26 mouse cellular contexts compared by ENCODE assay signal in genomic region chr11:65185114-65185513, GRCm38 (mm10). TPM values are rescaled to one million over a fixed set of nuclear protein-coding genes. Genes with fewer than 3 reads are reported as not detected.
DNase-seq lines count a peak whose midpoint lies in the region; ATAC-seq and TF ChIP-seq lines count a peak whose summit lies in the region.
"Had no signal": no experiment of that assay in that cellular context is flagged by ENCODE, and none has a peak within 500 bp of the region (broad histone marks: within the 10 kb centered on the region; RNA-seq: fewer than 3 reads in every experiment).

No protein-coding gene starts in this region.

- H3K27me3 ChIP-seq in heart, embryonic 12.5 days (replicated peaks): no peaks in the 10 kb centered on the region
- no peaks in the 10 kb centered on the region for H3K27me3 ChIP-seq in heart, embryonic 15.5 days
- no peaks in the 10 kb centered on the region for H3K27me3 ChIP-seq in heart, postnatal 0 days (ENCODE audit: control insufficient read depth, insufficient read depth, low read length)
- H3K27me3 ChIP-seq: embryonic facial prominence, embryonic 13.5 days; embryonic facial prominence, embryonic 15.5 days; forebrain, embryonic 12.5 days had no signal

- peaks cover 7% of the 10 kb centered on the region; the same call in 1 of the 2 replicates for H3K4me1 ChIP-seq in heart, embryonic 12.5 days (replicated peaks)
- H3K4me1 ChIP-seq in heart, embryonic 15.5 days (replicated peaks): peaks cover 5% of the 10 kb centered on the region
- H3K4me1 ChIP-seq in heart, postnatal 0 days (ENCODE audit: control insufficient read depth, insufficient read depth): no peaks in the 10 kb centered on the region
- H3K4me1 ChIP-seq: embryonic facial prominence, embryonic 13.5 days; embryonic facial prominence, embryonic 15.5 days; forebrain, embryonic 10.5 days; forebrain, embryonic 12.5 days had no signal

- H3K27ac ChIP-seq in heart, embryonic 12.5 days (ENCODE audit: poor library complexity, severe bottlenecking): 0 out of 2 replicates have a peak overlapping the region, but pooled peaks have one; percentile 2
- peak overlapping the region; percentile 23 for H3K27ac ChIP-seq in heart, embryonic 15.5 days
- peak overlapping the region; percentile 47 for H3K27ac ChIP-seq in heart, postnatal 0 days (ENCODE audit: low read depth)
- H3K27ac ChIP-seq: embryonic facial prominence, embryonic 13.5 days; embryonic facial prominence, embryonic 15.5 days; forebrain, embryonic 10.5 days; forebrain, embryonic 12.5 days had no signal

- H3K4me3 ChIP-seq in heart, embryonic 12.5 days: no peak overlapping the region
- no peak overlapping the region for H3K4me3 ChIP-seq in heart, embryonic 15.5 days
- H3K4me3 ChIP-seq in heart, postnatal 0 days (ENCODE audit: low read depth, low read length): no peak overlapping the region
- H3K4me3 ChIP-seq: embryonic facial prominence, embryonic 13.5 days; embryonic facial prominence, embryonic 15.5 days; erythroblast, embryonic 14.5 days; forebrain, embryonic 10.5 days; forebrain, embryonic 12.5 days had no signal

- ATAC-seq in heart, embryonic 12.5 days (ENCODE audit: insufficient number of reproducible peaks, low FRiP score): no peak
- ATAC-seq in heart, embryonic 15.5 days (replicated peaks; ENCODE audit: insufficient number of reproducible peaks, insufficient read depth, low FRiP score, low read depth): no peak
- 0 out of 2 replicates have a peak, but pooled peaks have one; percentile 52 for ATAC-seq in heart, postnatal 0 days (ENCODE audit: insufficient read depth, low read depth)
- ATAC-seq: forebrain, embryonic 14.5 days had no signal

- 49% methylated on average over 1 of the region's 1 CpGs for WGBS in heart, embryonic 12.5 days
- WGBS in heart, embryonic 15.5 days: 60% methylated on average over 1 of the region's 1 CpGs
- WGBS in heart, postnatal 0 days: 55% methylated on average over 1 of the region's 1 CpGs

- intact Hi-C loops in heart, postnatal 36 days (cut with DNase I): no loop called here

- no peaks in the 10 kb centered on the region for H3K9me3 ChIP-seq in heart, embryonic 12.5 days (replicated peaks)
- H3K9me3 ChIP-seq in heart, embryonic 15.5 days (replicated peaks): no peaks in the 10 kb centered on the region
- no peaks in the 10 kb centered on the region for H3K9me3 ChIP-seq in heart, postnatal 0 days (replicated peaks; ENCODE audit: control insufficient read depth, low read length)
- H3K9me3 ChIP-seq: embryonic facial prominence, embryonic 13.5 days; embryonic facial prominence, embryonic 15.5 days; forebrain, embryonic 10.5 days; forebrain, embryonic 12.5 days had no signal

- no peak overlapping the region for H3K4me2 ChIP-seq in heart, embryonic 12.5 days
- H3K4me2 ChIP-seq in heart, embryonic 15.5 days: no peak overlapping the region
- no peak overlapping the region for H3K4me2 ChIP-seq in heart, postnatal 0 days (ENCODE audit: low read depth, low read length)
- H3K4me2 ChIP-seq: embryonic facial prominence, embryonic 13.5 days; embryonic facial prominence, embryonic 15.5 days; forebrain, embryonic 12.5 days had no signal

- no peak for TF ChIP-seq EP300 in heart, postnatal 0 days (IDR thresholded peaks at IDR 0.05; ENCODE audit: low read depth)

- H3K36me3 ChIP-seq in heart, embryonic 12.5 days: peaks cover 84% of the 10 kb centered on the region
- peaks cover 77% of the 10 kb centered on the region for H3K36me3 ChIP-seq in heart, embryonic 15.5 days
- peaks cover 83% of the 10 kb centered on the region for H3K36me3 ChIP-seq in heart, postnatal 0 days (replicated peaks; ENCODE audit: control insufficient read depth, insufficient read depth, low read length)
- H3K36me3 ChIP-seq: embryonic facial prominence, embryonic 13.5 days; embryonic facial prominence, embryonic 15.5 days; forebrain, embryonic 10.5 days; forebrain, embryonic 12.5 days had no signal

- no peak for TF ChIP-seq CTCF in heart, postnatal 0 days (IDR thresholded peaks at IDR 0.05; ENCODE audit: low read depth)

- DNase-seq in heart, postnatal 4 days: no peak
- no peak for DNase-seq in heart, adult 18-20 months
- DNase-seq in heart, postnatal 0 days (ENCODE audit: low spot score): peak; percentile 56
- DNase-seq in heart, postnatal 36 days: no peak
- DNase-seq: adrenal gland, adult 2 months; adrenal gland, postnatal 10 days; adrenal gland, postnatal 25 days; cerebellum, adult 11 months; cerebellum, adult 18-20 months; cerebellum, adult 8-10 months; cerebellum, adult 9-11 months; cerebellum, postnatal 14 days; cerebellum, postnatal 36 days; embryo, embryonic 11 days had no signal

- no peak overlapping the region for H3K9ac ChIP-seq in heart, embryonic 12.5 days
- H3K9ac ChIP-seq in heart, embryonic 15.5 days: no peak overlapping the region
- H3K9ac ChIP-seq in heart, postnatal 0 days (replicated peaks; ENCODE audit: low read depth, low read length): no peak overlapping the region
- H3K9ac ChIP-seq: embryonic facial prominence, embryonic 13.5 days; embryonic facial prominence, embryonic 15.5 days; forebrain, embryonic 12.5 days had no signal

RNA-seq across cellular contexts. Expression of gene Arhgap44, which starts 22.4 kb away (rescaled TPM):
- 13.3 and 15.5 TPM in 2 replicates for polyA plus RNA-seq in heart, embryonic 12.5 days (2016; fragmentation: Nextera tagmentation; extraction: Ambion mirVana)
- 10 to 100 TPM; 19.9 to 23.7 TPM for total RNA-seq in heart, postnatal 4 days (2021)
- polyA plus RNA-seq in heart, embryonic 15.5 days (2015; fragmentation: Nextera tagmentation; extraction: Ambion mirVana): 10.5 and 12.9 TPM in 2 replicates
- total RNA-seq in heart, adult 18-20 months (2021): 10 to 100 TPM; 21.5 to 23.3 TPM
- total RNA-seq in heart, postnatal 0 days (2014; rRNA removed; ENCODE audit: low replicate concordance): 17.7 and 18.1 TPM in 2 replicates
- polyA plus RNA-seq in heart, postnatal 0 days (2015; fragmentation: Nextera tagmentation; extraction: Ambion mirVana): 8.5 and 8.9 TPM in 2 replicates
- total RNA-seq in heart, postnatal 36 days (2021): 10 to 100 TPM; 20.8 to 24.3 TPM
- total RNA-seq: common myeloid progenitor, adult 5-6 weeks; MEL had no signal
- polyA plus RNA-seq: erythroblast, embryonic 14.5 days had no signal

RNA-seq across cellular contexts. Expression of gene 1700086D15Rik, which starts 25.4 kb away (rescaled TPM):
- polyA plus RNA-seq in heart, embryonic 12.5 days (2016; fragmentation: Nextera tagmentation; extraction: Ambion mirVana): 0.15 and 0.18 TPM in 2 replicates
- total RNA-seq in heart, postnatal 4 days (2021): under 1 TPM; 0.74 to 0.81 TPM
- polyA plus RNA-seq in heart, embryonic 15.5 days (2015; fragmentation: Nextera tagmentation; extraction: Ambion mirVana): 0.11 TPM in 1 of 2 replicates, not detected in the other
- total RNA-seq in heart, adult 18-20 months (2021): not detected
- 1.2 and 8.0 TPM in 2 replicates for total RNA-seq in heart, postnatal 0 days (2014; rRNA removed; ENCODE audit: low replicate concordance)
- 0.11 TPM in 1 of 2 replicates, not detected in the other for polyA plus RNA-seq in heart, postnatal 0 days (2015; fragmentation: Nextera tagmentation; extraction: Ambion mirVana)
- total RNA-seq in heart, postnatal 36 days (2021): not detected
- total RNA-seq: adrenal gland, adult 2 months; adrenal gland, postnatal 25 days; common myeloid progenitor, adult 5-6 weeks; MEL had no signal
- polyA plus RNA-seq: adrenal gland, adult 2 months; C2C12; embryonic facial prominence, embryonic 11.5 days; embryonic facial prominence, embryonic 13.5 days; embryonic facial prominence, embryonic 15.5 days; erythroblast, embryonic 14.5 days; forebrain, embryonic 10.5 days; forebrain, embryonic 14.5 days had no signal
